20 mouse cellular contexts compared by ENCODE assay signal in genomic region chr5:43538322-43539167, GRCm38 (mm10). TPM values are rescaled to one million over a fixed set of nuclear protein-coding genes. Genes with fewer than 3 reads are reported as not detected.
DNase-seq lines count a peak whose midpoint lies in the region; ATAC-seq lines count a peak whose summit lies in the region.
"Had no signal": no experiment of that assay in that cellular context is flagged by ENCODE, and none has a peak within 500 bp of the region (broad histone marks: within the 10 kb centered on the region; RNA-seq: fewer than 3 reads in every experiment).

No protein-coding gene starts in this region.

- peaks cover 12% of the 10 kb centered on the region; the same call in 1 of the 2 replicates for H3K4me1 ChIP-seq in lung, embryonic 15.5 days
- peaks cover 21% of the 10 kb centered on the region for H3K4me1 ChIP-seq in limb, embryonic 10.5 days
- H3K4me1 ChIP-seq in forebrain, embryonic 11.5 days (replicated peaks; ENCODE audit: control insufficient read depth, insufficient read depth, low read length), result no peaks in the 10 kb centered on the region
- H3K4me1 ChIP-seq: hindbrain, embryonic 12.5 days; neural tube, embryonic 13.5 days had no signal

- ATAC-seq in lung, embryonic 15.5 days (ENCODE audit: borderline replicate concordance, extremely low read depth, low FRiP score, low TSS enrichment), result peak; percentile 45; the same call in 1 of the 2 replicates
- no peak for ATAC-seq in forebrain, embryonic 11.5 days (replicated peaks; ENCODE audit: low FRiP score)
- ATAC-seq: intestine, embryonic 16.5 days had no signal

- no peaks in the 10 kb centered on the region for H3K36me3 ChIP-seq in lung, embryonic 15.5 days
- no peaks in the 10 kb centered on the region for H3K36me3 ChIP-seq in limb, embryonic 10.5 days
- H3K36me3 ChIP-seq in forebrain, embryonic 11.5 days (ENCODE audit: control insufficient read depth, insufficient read depth, low read length), result no peaks in the 10 kb centered on the region
- H3K36me3 ChIP-seq: hindbrain, embryonic 12.5 days; neural tube, embryonic 13.5 days had no signal

- no peak overlapping the region for H3K9ac ChIP-seq in lung, embryonic 15.5 days
- H3K9ac ChIP-seq in forebrain, embryonic 11.5 days (ENCODE audit: low read length), result no peak overlapping the region
- H3K9ac ChIP-seq: hindbrain, embryonic 12.5 days; neural tube, embryonic 13.5 days had no signal

- no peaks in the 10 kb centered on the region for H3K27me3 ChIP-seq in lung, embryonic 15.5 days
- H3K27me3 ChIP-seq in limb, embryonic 10.5 days (ENCODE audit: low read depth, poor library complexity, severe bottlenecking), result 0 out of 2 replicates have a peak, but pooled peaks cover 5% of the 10 kb centered on the region
- no peaks in the 10 kb centered on the region for H3K27me3 ChIP-seq in forebrain, embryonic 11.5 days (ENCODE audit: control insufficient read depth, insufficient read depth, low read length)
- H3K27me3 ChIP-seq: hindbrain, embryonic 12.5 days; neural tube, embryonic 13.5 days had no signal

- H3K27ac ChIP-seq in lung, embryonic 15.5 days, result no peak overlapping the region; the same call in 1 of the 2 replicates
- H3K27ac ChIP-seq in limb, embryonic 10.5 days, result peak overlapping the region; percentile 74
- no peak overlapping the region for H3K27ac ChIP-seq in forebrain, embryonic 11.5 days (ENCODE audit: low read depth, low read length)
- H3K27ac ChIP-seq: hindbrain, embryonic 12.5 days; kidney, postnatal 0 days; neural tube, embryonic 13.5 days had no signal

- DNase-seq in lung, postnatal 14 days, result no peak
- DNase-seq in limb, embryonic 10.5 days (ENCODE audit: low spot score), result peak; percentile 41
- DNase-seq in lung, postnatal 10 days, result peak; percentile 47
- no peak for DNase-seq in forebrain, embryonic 11.5 days (ENCODE audit: low spot score)
- DNase-seq in spleen, postnatal 36 days (ENCODE audit: low spot score in 2 of 2), result no peak
- no peak for DNase-seq in adrenal gland, postnatal 36 days
- DNase-seq: cerebellum, adult 9-11 months; gastrocnemius, postnatal 14 days; heart, postnatal 10 days; layer of hippocampus, postnatal 36 days; left cerebral cortex, postnatal 4 days; right cerebral cortex, postnatal 25 days; thymus, adult 18-20 months had no signal

- WGBS in lung, embryonic 15.5 days, result 51% methylated on average over 14 of the region's 14 CpGs
- 45% methylated on average over 14 of the region's 14 CpGs for WGBS in limb, embryonic 10.5 days
- WGBS in forebrain, embryonic 11.5 days, result 82% methylated on average over 14 of the region's 14 CpGs

- H3K4me3 ChIP-seq in lung, embryonic 15.5 days, result no peak overlapping the region
- peak overlapping the region; percentile 13; the same call in 1 of the 2 replicates for H3K4me3 ChIP-seq in limb, embryonic 10.5 days
- no peak overlapping the region for H3K4me3 ChIP-seq in forebrain, embryonic 11.5 days (ENCODE audit: low read depth, low read length)
- H3K4me3 ChIP-seq: hindbrain, embryonic 12.5 days; neural tube, embryonic 13.5 days had no signal

- H3K9me3 ChIP-seq in lung, embryonic 15.5 days, result no peaks in the 10 kb centered on the region
- H3K9me3 ChIP-seq in limb, embryonic 10.5 days (replicated peaks), result no peaks in the 10 kb centered on the region
- H3K9me3 ChIP-seq in forebrain, embryonic 11.5 days (ENCODE audit: control insufficient read depth, low read length), result no peaks in the 10 kb centered on the region
- H3K9me3 ChIP-seq: hindbrain, embryonic 12.5 days; neural tube, embryonic 13.5 days had no signal

- H3K4me2 ChIP-seq in lung, embryonic 15.5 days, result no peak overlapping the region
- no peak overlapping the region for H3K4me2 ChIP-seq in forebrain, embryonic 11.5 days (ENCODE audit: low read depth, low read length, severe bottlenecking)
- H3K4me2 ChIP-seq: hindbrain, embryonic 12.5 days; midbrain, embryonic 11.5 days; neural tube, embryonic 13.5 days had no signal

RNA-seq across cellular contexts. Expression of gene C1qtnf7, which starts 23.2 kb away (rescaled TPM):
- 47.7 and 48.2 TPM in 2 replicates for polyA plus RNA-seq in lung, embryonic 15.5 days (2015; fragmentation: Nextera tagmentation; extraction: Ambion mirVana)
- polyA plus RNA-seq in limb, embryonic 10.5 days (2016; fragmentation: Nextera tagmentation; extraction: Ambion mirVana), result 1.3 and 1.6 TPM in 2 replicates
- 0.28 TPM in 2 replicates for polyA plus RNA-seq in forebrain, embryonic 11.5 days (2014; fragmentation: Nextera tagmentation; extraction: Ambion mirVana)
- total RNA-seq in adrenal gland, postnatal 36 days (2021), result 1 to 10 TPM; 2.6 to 7.5 TPM
- total RNA-seq: monocyte, adult 5-6 weeks had no signal

Comparison
In these comparisons a context has a peak if more than half of its experiments do, and no peak if none do; other contexts are left out.
1. DNase-seq: peak in limb, embryonic 10.5 days (single experiment) and lung, postnatal 10 days (single experiment); none in lung, postnatal 14 days (single experiment), forebrain, embryonic 11.5 days (single experiment), spleen, postnatal 36 days (0 of 2) and adrenal gland, postnatal 36 days (0 of 2).
2. RNA of gene C1qtnf7, which starts 23.2 kb away (polyA plus RNA-seq): 47.7 to 48.2 TPM in lung, embryonic 15.5 days; 1.3 to 1.6 TPM in limb, embryonic 10.5 days and 0.28 TPM in forebrain, embryonic 11.5 days; every median in the first group is over 10 times any median in the second.